Mouse (Mus musculus): ENCODE data around the gene Cntnap5a. TPM values are rescaled to one million over a fixed set of nuclear protein-coding genes. Genes with fewer than 3 reads are reported as not detected.

The Cntnap5a gene
- polyA plus RNA-seq, 1 experiment from 2014 or later, result not detected

DNA sequence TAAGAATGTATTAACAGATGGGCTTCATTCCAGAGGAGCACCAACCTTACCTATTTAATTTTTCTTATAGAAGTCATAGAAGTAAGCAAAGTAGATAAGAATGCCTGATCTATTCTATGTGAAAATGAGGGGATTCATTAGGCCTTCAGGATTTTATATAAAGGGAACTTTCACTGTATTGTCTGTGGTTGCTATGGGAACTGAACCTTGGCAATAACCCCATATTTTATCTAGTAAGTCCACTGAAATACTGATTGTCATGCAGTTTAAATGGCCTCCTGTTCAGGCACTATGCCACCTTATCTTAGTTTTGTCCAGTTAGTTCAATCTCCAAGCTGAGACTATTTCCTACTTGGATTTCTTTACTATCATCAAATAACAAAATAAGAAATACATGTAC, 532.3 kb downstream of the Cntnap5a start:
- DNase-seq (ENCODE audit: low read depth, low spot score) (no peak), ATAC-seq (no peak)
- POLR2A ChIA-PET, result no interaction called here
- in situ Hi-C loops (cut with MboI; ENCODE audit: low pct_unique_long_range_greater_than_20kb), result no loop called here
- no peaks in the 10 kb centered on the region for H3K27me3 ChIP-seq
- CTCF ChIA-PET, result no interaction called here
- TF ChIP-seq CTCF (IDR thresholded peaks at IDR 0.05), result no peak

DNA sequence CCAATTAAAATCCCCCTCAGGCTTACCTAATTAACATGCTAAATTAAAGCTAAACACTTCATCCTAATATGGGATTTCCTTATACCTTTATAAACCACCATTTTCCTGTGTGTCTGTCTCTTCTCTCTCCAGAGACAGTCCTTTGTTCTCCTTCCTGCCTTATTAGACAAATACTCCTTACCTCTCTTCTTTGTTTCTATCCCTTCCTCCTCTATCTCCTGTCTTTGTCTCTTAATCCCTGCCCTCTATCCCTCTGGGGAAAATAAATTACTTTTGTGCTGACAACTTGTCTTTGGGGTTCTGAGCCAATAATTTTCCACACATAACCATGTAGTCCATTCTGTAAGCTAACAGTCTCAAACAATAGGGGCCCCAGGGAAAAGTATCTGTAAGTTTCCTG, 556.0 kb downstream of the Cntnap5a start:
- no peak for TF ChIP-seq CTCF (IDR thresholded peaks at IDR 0.05)
- ATAC-seq, result no peak
- DNase-seq (ENCODE audit: low read depth, low spot score), result no peak
- in situ Hi-C loops (cut with MboI; ENCODE audit: low pct_unique_long_range_greater_than_20kb), result no loop called here
- H3K27me3 ChIP-seq, result no peaks in the 10 kb centered on the region
- CTCF ChIA-PET, result no interaction called here
- POLR2A ChIA-PET, result no interaction called here

DNA sequence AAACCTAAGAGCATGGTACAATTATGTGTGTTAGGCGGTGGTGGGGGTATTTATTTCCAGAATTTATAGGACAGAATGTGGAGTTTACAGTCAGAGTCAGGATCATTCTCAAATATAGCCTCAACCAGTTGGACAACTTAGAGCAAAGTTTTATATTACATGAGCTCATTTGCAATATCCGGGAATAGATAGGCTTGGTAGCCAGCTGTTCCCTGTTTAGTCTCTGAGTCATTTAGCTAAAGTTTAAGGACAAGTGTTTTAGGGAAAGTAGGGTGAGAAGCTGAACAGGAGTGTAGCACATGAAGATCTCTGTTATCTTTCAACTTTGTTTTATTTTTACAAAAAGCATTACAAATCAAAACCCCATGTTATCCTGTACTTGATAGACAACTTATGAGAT, 559.3 kb downstream of the Cntnap5a start:
- no peak for DNase-seq (ENCODE audit: low read depth, low spot score)

DNA sequence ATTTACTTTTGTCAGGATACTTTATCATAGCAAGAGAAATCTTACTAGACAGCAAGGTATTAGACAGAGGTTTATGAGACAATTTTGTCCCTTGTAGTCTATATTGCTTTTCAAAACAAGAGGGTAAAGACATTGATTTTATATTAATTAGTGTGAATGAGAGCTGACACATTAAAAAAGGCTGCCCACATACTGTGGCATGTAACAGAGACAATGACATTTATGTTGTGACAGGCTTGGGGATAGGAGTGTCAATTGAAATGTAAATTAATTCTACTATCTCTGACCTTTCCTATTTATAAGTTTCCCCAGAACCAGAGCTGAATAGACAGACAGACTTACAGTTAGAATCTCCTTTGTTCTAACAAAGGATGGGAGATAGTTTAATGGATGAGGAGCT, 596.6 kb downstream of the Cntnap5a start:
- POLR2A ChIA-PET, result no interaction called here
- ATAC-seq (no peak), DNase-seq (ENCODE audit: low read depth, low spot score) (no peak)
- CTCF ChIA-PET, result interaction anchor here (1.3 kb wide), 1 partner anchor 8 kb away, joined by 3 read pairs; no protein-coding TSS in a partner anchor
- in situ Hi-C loops (cut with MboI; ENCODE audit: low pct_unique_long_range_greater_than_20kb), result no loop called here
- no peaks in the 10 kb centered on the region for H3K27me3 ChIP-seq
- TF ChIP-seq CTCF (IDR thresholded peaks at IDR 0.05), result no peak

More for the DNA sequence above, 559.3 kb downstream of the Cntnap5a start:
- ChIA-PET CTCF (no interaction called here), POLR2A (no interaction called here)
- ATAC-seq, result no peak
- H3K27me3 ChIP-seq, result no peaks in the 10 kb centered on the region
- no peak for TF ChIP-seq CTCF (IDR thresholded peaks at IDR 0.05)
- in situ Hi-C loops (cut with MboI; ENCODE audit: low pct_unique_long_range_greater_than_20kb), result no loop called here

DNA sequence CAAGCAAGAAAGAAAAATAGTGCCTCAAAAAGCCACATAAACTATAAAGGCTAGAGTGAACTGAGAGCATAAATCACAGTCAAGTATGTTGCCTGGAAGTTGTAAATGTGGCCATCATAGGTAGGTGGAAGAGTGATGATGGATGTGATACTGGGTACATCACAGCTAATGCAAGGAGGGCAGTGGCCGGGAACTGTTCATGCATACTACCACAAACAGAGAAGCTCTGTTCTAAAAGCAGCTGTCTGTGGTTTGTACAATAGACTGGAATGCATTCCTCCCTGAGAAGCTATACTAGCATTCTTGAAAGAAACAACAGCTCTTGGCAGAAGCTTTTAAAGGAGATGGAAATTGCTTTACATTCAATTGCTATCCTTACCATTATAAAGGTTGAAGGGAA, 599.4 kb downstream of the Cntnap5a start:
- no peak for TF ChIP-seq CTCF (IDR thresholded peaks at IDR 0.05)
- no peaks in the 10 kb centered on the region for H3K27me3 ChIP-seq
- DNase-seq (ENCODE audit: low read depth, low spot score) (no peak), ATAC-seq (no peak)
- CTCF ChIA-PET, result no interaction called here
- in situ Hi-C loops (cut with MboI; ENCODE audit: low pct_unique_long_range_greater_than_20kb), result no loop called here
- POLR2A ChIA-PET, result no interaction called here

DNA sequence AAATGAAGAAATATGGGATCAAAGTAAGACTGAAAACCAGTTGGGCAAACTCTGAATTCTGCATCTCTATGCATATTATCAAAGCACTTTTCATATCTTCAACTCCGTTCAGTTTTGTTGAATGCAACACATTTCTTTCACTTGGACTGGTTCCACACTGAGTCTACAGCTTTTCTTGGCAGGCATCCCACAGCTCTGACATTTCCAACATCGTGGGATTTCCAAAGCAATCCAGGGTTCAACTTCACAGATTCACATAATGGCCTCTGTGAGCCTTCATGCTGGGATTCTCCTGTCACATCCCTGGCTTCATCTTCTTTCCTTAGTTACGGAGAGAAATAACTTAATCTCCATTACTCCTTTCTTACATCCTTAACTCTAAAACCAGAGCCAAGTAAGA, 622.0 kb downstream of the Cntnap5a start:
- DNase-seq (ENCODE audit: low read depth, low spot score) (no peak), ATAC-seq (no peak)
- in situ Hi-C loops (cut with MboI; ENCODE audit: low pct_unique_long_range_greater_than_20kb), result no loop called here
- ChIA-PET CTCF (no interaction called here), POLR2A (no interaction called here)
- H3K27me3 ChIP-seq, result no peaks in the 10 kb centered on the region
- TF ChIP-seq CTCF (IDR thresholded peaks at IDR 0.05), result no peak

DNA sequence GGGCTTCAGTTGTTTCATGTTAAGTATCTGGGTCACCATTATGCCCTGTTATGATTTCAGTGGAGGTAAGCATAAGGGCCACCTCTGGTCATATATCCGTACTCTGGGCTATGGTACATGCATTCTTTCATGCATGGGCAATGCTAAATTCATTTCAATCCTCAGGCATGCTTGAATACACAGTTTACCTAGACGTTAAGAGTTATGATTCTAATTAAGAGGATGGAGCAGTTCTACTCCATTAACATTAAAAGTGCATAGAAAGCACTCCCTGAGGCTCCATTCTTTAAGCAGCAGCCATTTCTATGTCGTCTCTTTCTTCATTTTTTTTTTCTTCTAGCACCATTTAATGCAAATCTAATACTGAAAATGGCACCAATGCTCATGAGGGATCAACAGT, 627.0 kb downstream of the Cntnap5a start:
- ATAC-seq, result no peak
- in situ Hi-C loops (cut with MboI; ENCODE audit: low pct_unique_long_range_greater_than_20kb), result no loop called here

DNA sequence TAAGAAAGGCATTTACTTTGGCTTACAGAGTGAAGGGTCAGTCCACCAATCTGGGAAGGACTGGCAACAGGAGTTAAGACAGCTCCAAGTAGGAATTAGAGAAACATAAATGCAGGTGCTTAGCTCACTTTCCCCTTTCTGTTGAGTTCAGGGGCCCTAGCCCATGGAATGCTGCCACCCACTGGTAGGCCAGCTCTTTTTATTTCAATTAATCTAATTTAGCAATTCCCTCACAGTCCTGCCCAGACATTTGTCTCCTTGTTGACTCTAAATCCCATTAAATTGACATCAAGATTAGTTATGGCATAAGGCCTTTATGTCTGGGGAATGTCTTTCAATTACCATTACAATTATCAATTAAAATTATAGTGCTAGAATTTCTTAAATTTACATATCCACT, 628.7 kb downstream of the Cntnap5a start:
- in situ Hi-C loops (cut with MboI; ENCODE audit: low pct_unique_long_range_greater_than_20kb), result no loop called here
- H3K27me3 ChIP-seq, result no peaks in the 10 kb centered on the region
- CTCF ChIA-PET, result interaction anchor here (1.5 kb wide), 1 partner anchor 14 kb away, joined by 4 read pairs; no protein-coding TSS in a partner anchor
- ATAC-seq, result no peak
- no peak for DNase-seq (ENCODE audit: low read depth, low spot score)
- POLR2A ChIA-PET, result no interaction called here
- peak; percentile 21 for TF ChIP-seq CTCF (IDR thresholded peaks at IDR 0.05)

More for the DNA sequence above, 627.0 kb downstream of the Cntnap5a start:
- ChIA-PET CTCF (no interaction called here), POLR2A (no interaction called here)
- H3K27me3 ChIP-seq, result no peaks in the 10 kb centered on the region
- no peak for TF ChIP-seq CTCF (IDR thresholded peaks at IDR 0.05)
- no peak for DNase-seq (ENCODE audit: low read depth, low spot score)

DNA sequence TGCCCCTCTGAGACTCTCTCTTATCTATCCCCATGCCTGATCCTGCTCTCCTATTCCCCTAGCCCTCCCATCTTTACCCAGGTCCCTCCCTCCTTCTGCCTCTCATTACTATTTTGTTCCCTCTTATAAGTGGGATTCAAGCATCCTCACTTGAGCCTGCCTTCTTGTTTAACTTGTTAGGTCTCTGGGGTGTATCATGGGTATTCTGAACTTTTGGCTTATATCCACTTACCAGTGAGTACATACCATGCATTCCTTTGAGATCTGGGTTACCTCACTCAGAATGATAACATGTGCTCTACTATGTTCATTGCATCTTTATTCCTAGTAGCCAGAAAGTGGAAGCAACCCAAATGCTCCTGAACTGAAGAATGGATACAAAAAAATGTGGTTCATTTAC, 639.9 kb downstream of the Cntnap5a start:
- ATAC-seq, result no peak
- in situ Hi-C loops (cut with MboI; ENCODE audit: low pct_unique_long_range_greater_than_20kb), result no loop called here
- no peaks in the 10 kb centered on the region for H3K27me3 ChIP-seq
- CTCF ChIA-PET, result no interaction called here
- POLR2A ChIA-PET, result no interaction called here
- no peak for DNase-seq (ENCODE audit: low read depth, low spot score)
- TF ChIP-seq CTCF (IDR thresholded peaks at IDR 0.05), result no peak

DNA sequence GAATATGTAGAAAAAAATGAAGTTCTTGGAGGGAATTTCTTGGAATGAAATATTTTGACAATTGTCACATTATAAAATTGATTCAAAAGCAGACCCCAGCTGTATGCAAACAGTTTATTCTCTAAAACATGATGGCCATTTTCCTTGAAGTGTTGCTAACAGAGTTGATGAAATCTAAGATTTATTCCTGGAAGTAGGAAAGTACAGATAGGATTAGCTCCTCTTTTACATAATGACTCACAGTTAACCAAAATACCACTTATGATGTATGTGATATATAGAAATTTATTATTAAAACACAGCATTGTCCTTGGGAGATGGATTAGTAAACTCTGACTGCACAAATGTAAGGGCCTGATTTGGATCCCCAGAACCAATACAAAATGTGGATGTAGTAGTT, 669.1 kb downstream of the Cntnap5a start:
- DNase-seq (ENCODE audit: low read depth, low spot score) (no peak), ATAC-seq (no peak)
- in situ Hi-C loops (cut with MboI; ENCODE audit: low pct_unique_long_range_greater_than_20kb), result no loop called here
- no peak for TF ChIP-seq CTCF (IDR thresholded peaks at IDR 0.05)
- ChIA-PET CTCF (interaction anchor here (2.5 kb wide), 1 partner anchor 11 kb away, joined by 9 read pairs; no protein-coding TSS in a partner anchor), POLR2A (no interaction called here)
- no peaks in the 10 kb centered on the region for H3K27me3 ChIP-seq

DNA sequence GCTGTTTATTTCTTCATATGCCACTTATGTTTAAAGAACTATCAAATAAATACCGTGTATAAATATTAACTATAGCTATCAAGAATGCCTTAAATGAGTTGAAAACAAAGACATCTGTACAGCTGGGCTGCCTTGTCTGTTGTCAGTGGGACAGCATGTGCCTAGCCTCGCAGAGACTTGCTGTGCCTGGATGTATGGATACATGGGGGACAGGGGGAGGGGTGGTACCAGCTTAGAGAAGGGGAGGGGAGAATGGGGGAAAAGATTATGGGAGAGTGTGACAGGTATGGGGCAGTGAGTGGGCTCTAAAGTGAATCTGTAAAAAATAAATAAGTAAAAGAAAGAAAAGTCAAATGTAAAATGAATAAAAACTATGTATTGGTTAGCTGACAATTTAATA, 681.0 kb downstream of the Cntnap5a start:
- ATAC-seq, result no peak
- DNase-seq (ENCODE audit: low read depth, low spot score), result no peak
- ChIA-PET POLR2A (no interaction called here), CTCF (interaction anchor here (1.4 to 2.2 kb wide), 3 partner anchors 11 to 27 kb away, joined by 3 to 9 read pairs (median 6); no protein-coding TSS in a partner anchor)
- in situ Hi-C loops (cut with MboI; ENCODE audit: low pct_unique_long_range_greater_than_20kb), result no loop called here
- no peaks in the 10 kb centered on the region for H3K27me3 ChIP-seq
- TF ChIP-seq CTCF (IDR thresholded peaks at IDR 0.05), result no peak

DNA sequence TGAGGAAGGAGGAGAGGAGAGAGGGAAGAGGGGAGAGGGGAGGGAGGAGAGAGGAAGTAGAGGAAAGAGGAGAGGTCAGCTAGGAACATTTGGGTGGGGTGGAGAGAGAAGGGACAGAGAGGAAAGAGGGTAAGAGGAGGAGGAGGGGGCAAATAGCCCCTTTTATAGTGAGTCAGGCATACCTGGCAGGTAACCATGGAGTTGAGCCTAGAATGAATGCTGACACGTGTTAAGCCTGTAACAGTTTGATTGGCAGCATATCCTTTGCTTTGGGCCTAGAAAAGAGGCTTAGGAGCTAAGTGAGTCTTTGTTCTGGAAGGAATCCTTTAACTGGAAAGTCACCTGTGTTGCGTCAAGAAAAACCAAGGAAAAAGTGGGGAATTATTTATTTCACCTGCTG, 681.6 kb downstream of the Cntnap5a start:
- ChIA-PET CTCF (no interaction called here), POLR2A (no interaction called here)
- H3K27me3 ChIP-seq, result no peaks in the 10 kb centered on the region
- ATAC-seq (no peak), DNase-seq (ENCODE audit: low read depth, low spot score) (no peak)
- in situ Hi-C loops (cut with MboI; ENCODE audit: low pct_unique_long_range_greater_than_20kb), result no loop called here
- TF ChIP-seq CTCF (IDR thresholded peaks at IDR 0.05), result no peak
